Mouse (Mus musculus): Measurements from ENCODE around the gene Pik3c2b.

The Pik3c2b gene

DNA sequence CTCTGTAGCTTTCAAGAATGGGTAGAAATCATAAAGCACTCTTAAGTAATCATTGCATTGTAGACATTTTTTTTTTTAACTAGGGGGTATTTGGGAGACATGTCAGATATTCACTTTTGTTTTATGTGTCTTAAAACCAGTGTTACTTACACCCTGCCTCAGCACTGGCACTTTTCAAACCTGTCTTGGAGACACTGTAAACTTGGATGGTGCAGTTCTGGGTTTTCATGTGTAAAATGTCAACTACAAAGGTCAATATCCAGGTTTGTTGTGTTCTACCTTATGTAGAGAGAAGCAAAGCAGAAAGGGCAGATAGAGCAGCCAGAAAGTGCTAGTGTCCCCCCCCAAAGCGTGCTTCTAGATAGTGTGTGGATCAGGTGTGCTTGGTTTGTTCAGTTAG is 92.9 kb downstream of the Pik3c2b start:
- no peak for DNase-seq

GRCm38 (mm10) chr1:133146014-133147009 is 100.8 kb downstream of the Pik3c2b start:
- DNase-seq, result peak; percentile 62

DNA sequence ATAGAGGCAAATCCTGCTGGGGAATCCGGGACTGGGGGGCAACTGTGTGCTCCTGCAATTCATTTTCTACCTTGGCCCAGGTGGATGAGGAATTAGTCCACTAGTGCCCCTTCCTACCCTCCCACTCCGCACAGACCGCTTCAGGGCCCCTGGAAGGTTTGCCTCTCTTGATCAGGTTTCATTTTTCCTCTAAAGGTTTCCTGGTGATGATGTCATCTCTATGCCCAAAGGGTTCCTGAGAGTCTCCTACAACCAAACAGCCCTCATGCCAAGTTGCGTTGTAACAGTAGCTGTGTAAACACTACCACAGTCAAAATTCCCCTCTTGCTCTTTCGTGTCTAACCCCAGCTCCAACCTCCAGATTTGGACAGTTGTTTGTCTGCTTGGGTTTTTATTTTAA is 101.9 kb downstream of the Pik3c2b start:
- no peak for DNase-seq

DNA sequence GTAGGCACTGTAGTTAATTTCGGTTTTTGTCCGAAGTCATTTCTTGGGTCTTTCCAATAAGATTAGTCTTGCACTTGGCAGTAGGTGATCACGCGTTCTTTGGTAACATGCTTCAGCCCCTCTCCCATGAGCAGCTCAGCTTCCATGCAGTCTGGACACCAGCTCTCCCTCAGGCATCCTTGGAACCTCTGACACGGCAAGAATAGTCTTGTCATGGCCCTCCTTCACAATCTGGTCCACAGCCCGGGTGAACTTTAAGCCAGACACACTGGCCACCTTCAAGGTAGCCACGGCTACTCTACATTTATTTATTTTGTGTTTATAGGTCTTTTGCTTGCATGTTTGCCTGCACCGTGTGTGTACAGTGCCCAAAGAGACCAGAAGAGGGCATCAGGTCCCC is 102.7 kb downstream of the Pik3c2b start:
- DNase-seq, result no peak

GRCm38 (mm10) chr1:133150556-133150955 is 105.1 kb downstream of the Pik3c2b start:
- DNase-seq, result no peak

DNA sequence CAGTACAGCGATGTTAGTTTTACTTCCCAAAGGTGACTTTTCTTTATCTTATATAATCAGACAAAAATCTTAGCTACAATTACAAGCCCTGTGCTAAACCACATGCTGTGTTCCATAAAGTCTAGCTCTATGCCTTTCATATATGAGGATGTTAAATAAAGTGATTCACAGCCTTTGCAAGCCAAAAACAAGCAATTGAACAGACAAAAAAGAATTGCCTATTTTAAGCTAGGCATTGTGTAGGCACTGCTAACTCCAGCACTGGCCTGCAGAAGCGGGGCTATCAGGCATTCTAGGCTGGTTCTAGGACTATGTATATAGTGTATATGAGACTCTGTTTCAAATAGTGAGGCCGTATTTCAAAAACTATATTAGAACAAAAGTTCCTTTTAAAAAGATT is 106.7 kb downstream of the Pik3c2b start:
- DNase-seq, result no peak

DNA sequence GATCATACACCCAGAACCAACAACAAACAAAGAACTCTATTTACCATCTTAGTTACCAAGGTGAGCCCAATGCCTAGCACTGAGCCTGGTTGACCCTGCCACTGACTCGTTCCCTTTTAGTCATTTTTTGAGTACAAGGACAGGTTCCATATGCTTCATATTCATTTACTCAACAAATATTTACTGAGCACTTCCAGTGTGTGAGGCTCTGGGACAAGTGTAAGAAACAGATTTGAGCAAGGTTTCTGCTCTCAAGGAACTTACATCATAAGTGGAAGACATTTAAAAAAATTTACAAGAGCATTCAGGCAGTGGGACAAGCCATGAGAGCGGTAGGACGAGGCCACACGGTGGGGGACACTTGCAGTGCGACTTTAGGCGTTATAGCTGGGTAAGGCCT is 109.8 kb downstream of the Pik3c2b start:
- DNase-seq, result no peak
